Mouse (Mus musculus): Measurements from ENCODE around the gene Xpo6.

GRCm38 (mm10) chr7:126075058-126075457 is 125.2 kb downstream of the Xpo6 start:
- TF ChIP-seq CTCF (IDR thresholded peaks at IDR 0.05; ENCODE audit: extremely low read depth, insufficient read depth, insufficient read length, insufficient replicate concordance) (no peak), POLR2A (IDR thresholded peaks at IDR 0.05; ENCODE audit: low read depth, low read length) (no peak)

Data from spleen, adult 2 months (tissue).